Mouse (Mus musculus) megakaryocyte, embryonic 14.5 days (primary cell): ENCODE results near the gene Celsr2.
A peak's percentile ranks its signal among the peaks of the same experiment; 100 is the strongest.

Experiments
- FLI1 ChIP-seq: IDR thresholded peaks from 2 replicates; pipeline ENCODE4 v1.6.1; 2012; ENCODE audit warnings: low read length, inconsistent platforms, mixed read lengths
- GATA1 ChIP-seq: IDR thresholded peaks from 3 replicates; pipeline ENCODE4 v1.6.1; 2012; ENCODE audit warnings: mixed read lengths, low read length, inconsistent platforms, borderline replicate concordance

DNA sequence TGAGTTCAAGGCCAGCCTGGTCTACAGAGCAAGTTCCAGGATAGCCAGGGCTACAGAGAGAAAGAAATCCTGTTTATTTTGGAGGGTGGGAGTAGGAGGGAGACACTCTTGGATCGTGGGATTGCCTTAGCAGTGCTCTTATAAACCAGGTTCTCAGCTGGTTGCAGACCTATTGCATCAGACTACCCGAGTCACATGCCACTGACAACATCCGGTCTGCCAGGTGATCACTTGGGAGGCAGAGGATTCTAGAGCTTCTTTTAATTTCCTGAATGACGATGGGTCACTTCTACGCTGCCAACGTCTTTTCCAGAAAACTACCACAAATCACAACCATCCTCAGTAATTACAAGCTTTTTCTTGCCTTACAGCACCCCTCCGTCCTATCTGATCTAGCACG, 28.7 kb upstream of the Celsr2 start:
- TF ChIP-seq GATA1, result no peak
- TF ChIP-seq FLI1, result peak; percentile 51; the same call in 1 of the 2 replicates
